Mouse (Mus musculus): ENCODE measurements around the gene Serinc4. TPM values are rescaled to one million over a fixed set of nuclear protein-coding genes. Genes with fewer than 3 reads are reported as not detected.

Gene Serinc4
- polyA plus RNA-seq, 1 experiment from 2014 or later, result 0.11 TPM

- Histone ChIP-seq H3K9me3 (ENCODE audit: control insufficient read depth, low read length) (no peaks in the 10 kb centered on the region), H3K4me3 (ENCODE audit: low read length) (peak overlapping the region; percentile 84), H3K4me2 (ENCODE audit: low read depth, low read length) (peak overlapping the region; percentile 70), H3K27me3 (ENCODE audit: control insufficient read depth, insufficient read depth, low read depth, low read length) (no peaks in the 10 kb centered on the region), H3K4me1 (replicated peaks; ENCODE audit: control insufficient read depth, insufficient read depth, low read length) (peaks cover 19% of the 10 kb centered on the region), H3K36me3 (ENCODE audit: control insufficient read depth, insufficient read depth, low read length) (peaks cover 6% of the 10 kb centered on the region), H3K27ac (ENCODE audit: low read length) (no peak overlapping the region), H3K9ac (ENCODE audit: low read length) (peak overlapping the region; percentile 63)
- 29% methylated on average over 3 of the region's 3 CpGs for WGBS
- no peak for ATAC-seq (ENCODE audit: low read depth)
Observed at GRCm38 (mm10) chr2:121415103-121415502, 41.5 kb downstream of the Serinc4 start.

GRCm38 (mm10) chr2:121414139-121414685 is 42.4 kb downstream of the Serinc4 start:
- H3K27ac ChIP-seq (ENCODE audit: low read length), result peak overlapping the region; percentile 96
- peak overlapping the region; percentile 70 for H3K4me2 ChIP-seq (ENCODE audit: low read depth, low read length)
- peak; percentile 51 for ATAC-seq (ENCODE audit: low read depth)
- H3K9me3 ChIP-seq (ENCODE audit: control insufficient read depth, low read length), result no peaks in the 10 kb centered on the region
- H3K36me3 ChIP-seq (ENCODE audit: control insufficient read depth, insufficient read depth, low read length), result peaks cover 2% of the 10 kb centered on the region; the same call in 1 of the 2 replicates
- H3K4me3 ChIP-seq (ENCODE audit: low read length), result peak overlapping the region; percentile 84
- no peaks in the 10 kb centered on the region for H3K27me3 ChIP-seq (ENCODE audit: control insufficient read depth, insufficient read depth, low read depth, low read length)
- H3K4me1 ChIP-seq (replicated peaks; ENCODE audit: control insufficient read depth, insufficient read depth, low read length), result peaks cover 19% of the 10 kb centered on the region
- peak overlapping the region; percentile 97 for H3K9ac ChIP-seq (ENCODE audit: low read length)
- 0% methylated on average over 32 of the region's 32 CpGs for WGBS

GRCm38 (mm10) chr2:121413387-121414042 is 43.1 kb downstream of the Serinc4 start, which contains the start of the genes Pdia3 and Catsper2:
Gene Pdia3, plus strand, starts transcription at chr2:121413775.
Gene Catsper2, minus strand, starts transcription at chr2:121413792.
- Histone ChIP-seq H3K9me3 (ENCODE audit: control insufficient read depth, low read length) (no peaks in the 10 kb centered on the region), H3K36me3 (ENCODE audit: control insufficient read depth, insufficient read depth, low read length) (peaks cover 2% of the 10 kb centered on the region; the same call in 1 of the 2 replicates), H3K27ac (ENCODE audit: low read length) (peak within 1 kb of the TSS; percentile 96), H3K27me3 (ENCODE audit: control insufficient read depth, insufficient read depth, low read depth, low read length) (no peaks in the 10 kb centered on the region), H3K4me1 (replicated peaks; ENCODE audit: control insufficient read depth, insufficient read depth, low read length) (peaks cover 17% of the 10 kb centered on the region), H3K9ac (ENCODE audit: low read length) (peak within 1 kb of the TSS; percentile 97), H3K4me2 (ENCODE audit: low read depth, low read length) (peak within 1 kb of the TSS; percentile 70), H3K4me3 (ENCODE audit: low read length) (peak within 1 kb of the TSS; percentile 84)
- peak; percentile 99 for ATAC-seq (ENCODE audit: low read depth)
- under 1% methylated on average over 65 of the region's 68 CpGs for WGBS

- ATAC-seq (ENCODE audit: low read depth), result peak; percentile 0; the same call in 1 of the 2 replicates
- Histone ChIP-seq H3K4me2 (ENCODE audit: low read depth, low read length) (peak overlapping the region; percentile 69), H3K36me3 (ENCODE audit: control insufficient read depth, insufficient read depth, low read length) (peaks cover 2% of the 10 kb centered on the region; the same call in 1 of the 2 replicates), H3K27ac (ENCODE audit: low read length) (peak overlapping the region; percentile 95), H3K27me3 (ENCODE audit: control insufficient read depth, insufficient read depth, low read depth, low read length) (no peaks in the 10 kb centered on the region), H3K4me1 (replicated peaks; ENCODE audit: control insufficient read depth, insufficient read depth, low read length) (peaks cover 17% of the 10 kb centered on the region; the same call in 1 of the 2 replicates), H3K9ac (ENCODE audit: low read length) (peak overlapping the region; percentile 79), H3K4me3 (ENCODE audit: low read length) (peak overlapping the region; percentile 84), H3K9me3 (ENCODE audit: control insufficient read depth, low read length) (no peaks in the 10 kb centered on the region)
- 4% methylated on average over 4 of the region's 4 CpGs for WGBS
Observed at GRCm38 (mm10) chr2:121412843-121413386, 43.7 kb downstream of the Serinc4 start.

- WGBS, result 32% methylated on average over 4 of the region's 4 CpGs
- Histone ChIP-seq H3K27me3 (ENCODE audit: control insufficient read depth, insufficient read depth, low read depth, low read length) (no peaks in the 10 kb centered on the region), H3K9ac (ENCODE audit: low read length) (no peak overlapping the region), H3K4me1 (replicated peaks; ENCODE audit: control insufficient read depth, insufficient read depth, low read length) (peaks cover 4% of the 10 kb centered on the region; the same call in 1 of the 2 replicates), H3K27ac (ENCODE audit: low read length) (no peak overlapping the region), H3K4me3 (ENCODE audit: low read length) (no peak overlapping the region), H3K36me3 (ENCODE audit: control insufficient read depth, insufficient read depth, low read length) (no peaks in the 10 kb centered on the region), H3K4me2 (ENCODE audit: low read depth, low read length) (no peak overlapping the region), H3K9me3 (ENCODE audit: control insufficient read depth, low read length) (no peaks in the 10 kb centered on the region)
- ATAC-seq (ENCODE audit: low read depth), result no peak
Observed at GRCm38 (mm10) chr2:121408160-121408559, 48.4 kb downstream of the Serinc4 start.

GRCm38 (mm10) chr2:121403296-121403695 is 53.3 kb downstream of the Serinc4 start:
- Histone ChIP-seq H3K4me2 (ENCODE audit: low read depth, low read length) (no peak overlapping the region), H3K9me3 (ENCODE audit: control insufficient read depth, low read length) (no peaks in the 10 kb centered on the region), H3K4me3 (ENCODE audit: low read length) (no peak overlapping the region), H3K27ac (ENCODE audit: low read length) (no peak overlapping the region), H3K36me3 (ENCODE audit: control insufficient read depth, insufficient read depth, low read length) (no peaks in the 10 kb centered on the region), H3K9ac (ENCODE audit: low read length) (no peak overlapping the region), H3K4me1 (replicated peaks; ENCODE audit: control insufficient read depth, insufficient read depth, low read length) (no peaks in the 10 kb centered on the region), H3K27me3 (ENCODE audit: control insufficient read depth, insufficient read depth, low read depth, low read length) (no peaks in the 10 kb centered on the region)
- ATAC-seq (ENCODE audit: low read depth), result no peak

GRCm38 (mm10) chr2:121396624-121397023 is 60.0 kb downstream of the Serinc4 start:
- no peak overlapping the region for H3K4me3 ChIP-seq (ENCODE audit: low read length)
- no peaks in the 10 kb centered on the region for H3K4me1 ChIP-seq (replicated peaks; ENCODE audit: control insufficient read depth, insufficient read depth, low read length)
- no peak overlapping the region for H3K4me2 ChIP-seq (ENCODE audit: low read depth, low read length)
- no peaks in the 10 kb centered on the region for H3K9me3 ChIP-seq (ENCODE audit: control insufficient read depth, low read length)
- ATAC-seq (ENCODE audit: low read depth), result no peak
- H3K27me3 ChIP-seq (ENCODE audit: control insufficient read depth, insufficient read depth, low read depth, low read length), result no peaks in the 10 kb centered on the region
- H3K9ac ChIP-seq (ENCODE audit: low read length), result no peak overlapping the region
- no peak overlapping the region for H3K27ac ChIP-seq (ENCODE audit: low read length)
- WGBS, result 9% methylated on average over 8 of the region's 8 CpGs
- H3K36me3 ChIP-seq (ENCODE audit: control insufficient read depth, insufficient read depth, low read length), result no peaks in the 10 kb centered on the region

Small RNA genes lying within 50 kb of the gene (microRNA-seq; reads per million reads assigned to microRNA genes)
- not detected for gene Gm22953

Other genes starting within 250 kb of the Serinc4 start
- 50.7 and 53.1 TPM in 2 replicates for gene Trp53bp1, start 185.4 kb downstream of the Serinc4 start, polyA plus RNA-seq (2015; fragmentation: Nextera tagmentation; extraction: Ambion mirVana)
- 2.4 and 2.6 TPM in 2 replicates for gene Map1a, start 167.2 kb downstream of the Serinc4 start, polyA plus RNA-seq (2015; fragmentation: Nextera tagmentation; extraction: Ambion mirVana)
- 12.0 and 12.7 TPM in 2 replicates for gene Ppip5k1, start 101.4 kb downstream of the Serinc4 start, polyA plus RNA-seq (2015; fragmentation: Nextera tagmentation; extraction: Ambion mirVana)
- 4.2 and 5.3 TPM in 2 replicates for gene Ckmt1, start 99.1 kb downstream of the Serinc4 start, polyA plus RNA-seq (2015; fragmentation: Nextera tagmentation; extraction: Ambion mirVana)
- gene Strc, start 69.6 kb downstream of the Serinc4 start, polyA plus RNA-seq (2015; fragmentation: Nextera tagmentation; extraction: Ambion mirVana), result not detected in 2 replicates
- gene Pdia3, start 43.0 kb downstream of the Serinc4 start, polyA plus RNA-seq (2015; fragmentation: Nextera tagmentation; extraction: Ambion mirVana), result 806 and 902 TPM in 2 replicates
- 1.9 and 2.0 TPM in 2 replicates for gene Catsper2, start 43.0 kb downstream of the Serinc4 start, polyA plus RNA-seq (2015; fragmentation: Nextera tagmentation; extraction: Ambion mirVana)
- 8.0 and 11.1 TPM in 2 replicates for gene Ell3, start 12.5 kb downstream of the Serinc4 start, polyA plus RNA-seq (2015; fragmentation: Nextera tagmentation; extraction: Ambion mirVana)
- 430 and 509 TPM in 2 replicates for gene Serf2, start 7.6 kb downstream of the Serinc4 start, polyA plus RNA-seq (2015; fragmentation: Nextera tagmentation; extraction: Ambion mirVana)
- 96.5 and 104 TPM in 2 replicates for gene Hypk, start 3.5 kb downstream of the Serinc4 start, polyA plus RNA-seq (2015; fragmentation: Nextera tagmentation; extraction: Ambion mirVana)
- gene Mfap1b, start 17.3 kb upstream of the Serinc4 start, polyA plus RNA-seq (2015; fragmentation: Nextera tagmentation; extraction: Ambion mirVana), result 52.5 and 54.2 TPM in 2 replicates
- 29.4 and 30.6 TPM in 2 replicates for gene Mfap1a, start 49.9 kb upstream of the Serinc4 start, polyA plus RNA-seq (2015; fragmentation: Nextera tagmentation; extraction: Ambion mirVana)
- gene Wdr76, start 49.9 kb upstream of the Serinc4 start, polyA plus RNA-seq (2015; fragmentation: Nextera tagmentation; extraction: Ambion mirVana), result 9.1 and 9.8 TPM in 2 replicates

Measured in lung, embryonic 16.5 days (tissue).